Mouse (Mus musculus): ENCODE results near the gene Cdc6.

The Cdc6 gene

GRCm38 (mm10) chr11:98942923-98943641 lies 35.5 kb downstream of the Cdc6 start:
- in situ Hi-C loops (cut with MboI, MseI), result loop anchor here (10.0 kb wide), 1 partner anchor 918 kb away; the partner anchor contains the start of genes Cacnb1 and Rpl19

DNA sequence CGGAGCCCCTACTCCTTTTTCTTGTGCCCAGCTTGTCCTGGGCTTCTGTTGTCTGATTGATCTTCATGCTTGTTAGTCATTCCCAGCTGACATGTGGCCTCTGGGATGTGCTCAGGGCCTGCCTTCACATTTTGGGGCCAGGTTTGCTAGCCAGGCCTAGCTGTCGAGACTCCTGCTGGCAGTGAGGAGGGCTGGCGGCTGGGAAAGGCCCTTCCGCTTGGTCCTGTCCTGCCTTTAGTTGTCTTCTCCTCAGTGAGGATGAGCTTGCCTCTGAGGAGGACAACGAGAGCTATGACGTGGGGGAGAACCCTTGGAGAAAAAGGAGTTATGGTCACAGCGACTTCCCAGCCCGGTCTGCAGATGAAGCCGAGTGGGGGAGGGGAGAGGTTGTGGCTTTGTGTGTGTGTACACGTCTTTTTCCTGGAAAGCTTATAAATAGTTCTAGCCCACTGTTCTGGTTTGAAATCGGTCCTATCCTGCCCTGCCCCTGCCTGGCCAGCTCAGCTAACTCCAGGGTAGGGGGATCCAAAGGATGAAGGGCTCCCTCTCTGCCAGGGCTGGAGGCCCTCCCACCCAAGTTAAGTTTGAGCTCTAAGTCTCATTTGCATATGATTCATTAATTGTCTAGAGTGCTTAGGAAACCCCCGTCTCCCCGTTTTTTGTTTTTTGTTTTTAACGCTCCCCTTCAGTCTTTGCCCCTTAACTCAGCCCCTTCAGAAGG lies 36.3 kb downstream of the Cdc6 start:
- in situ Hi-C loops (cut with MboI, MseI), result loop anchor here (10.0 kb wide), 1 partner anchor 919 kb away; the partner anchor contains the start of genes Cacnb1 and Rpl19

- in situ Hi-C loops (cut with MboI, MseI), result loop anchor here (10.0 kb wide), 1 partner anchor 920 kb away; the partner anchor contains the start of genes Cacnb1 and Rpl19
These were observed 37.5 kb downstream of the Cdc6 start for GRCm38 (mm10) chr11:98944897-98945604.

- in situ Hi-C loops (cut with MboI, MseI), result loop anchor here (10.0 kb wide), 1 partner anchor 921 kb away; the partner anchor contains the start of genes Cacnb1 and Rpl19
These were observed 38.0 kb downstream of the Cdc6 start for GRCm38 (mm10) chr11:98945605-98945977.

GRCm38 (mm10) chr11:98947969-98948569 lies 40.5 kb downstream of the Cdc6 start:
- in situ Hi-C loops (cut with MboI, MseI), result loop anchor here (10.0 kb wide), 1 partner anchor 923 kb away; the partner anchor contains the start of genes Cacnb1 and Rpl19

DNA sequence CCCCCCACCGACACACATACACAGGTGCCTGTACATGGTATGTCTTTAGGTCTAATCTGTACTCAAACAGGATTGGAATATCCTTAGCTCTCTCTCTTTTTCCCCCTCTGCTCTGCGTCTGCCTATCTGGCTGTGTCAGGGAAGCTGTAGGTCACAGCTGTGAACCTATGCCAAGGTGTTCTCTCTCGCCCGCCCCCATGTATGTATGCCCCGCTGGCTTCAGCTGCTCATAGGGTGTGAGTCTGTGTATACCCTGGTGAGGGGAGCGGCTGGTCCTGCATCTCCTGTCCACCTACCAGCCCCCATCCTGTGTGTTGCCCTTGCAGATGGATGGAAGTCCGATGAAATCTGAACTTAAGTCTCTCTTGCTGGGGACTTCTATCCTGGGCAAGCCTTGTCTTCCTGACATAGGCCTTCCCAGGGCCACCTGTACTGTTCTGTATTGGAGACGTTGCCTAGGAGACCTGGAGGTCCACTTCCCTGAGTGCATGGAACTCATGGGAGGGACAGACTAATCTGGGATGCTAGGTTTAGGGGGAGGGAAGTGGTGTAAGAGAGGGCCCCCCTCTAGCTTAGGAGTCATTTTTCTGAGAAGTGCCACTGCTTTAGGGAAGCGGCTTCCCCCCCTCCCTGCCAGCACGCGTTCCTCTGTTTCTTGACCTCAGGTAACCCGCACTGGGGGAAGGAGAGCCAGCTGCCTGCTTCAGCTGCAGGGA lies 41.8 kb downstream of the Cdc6 start:
- in situ Hi-C loops (cut with MboI, MseI), result loop anchor here (10.0 kb wide), 1 partner anchor 925 kb away; the partner anchor contains the start of genes Cacnb1 and Rpl19

GRCm38 (mm10) chr11:98949958-98950460 lies 42.4 kb downstream of the Cdc6 start:
- in situ Hi-C loops (cut with MboI, MseI), result loop anchor here (10.0 kb wide), 2 partner anchors 925 to 1825 kb away; partner anchors contain the start of genes Cacnb1 and Rpl19

GRCm38 (mm10) chr11:98950484-98950883 lies 42.9 kb downstream of the Cdc6 start:
- in situ Hi-C loops (cut with MboI, MseI), result loop anchor here (10.0 kb wide), 1 partner anchor 1826 kb away; no protein-coding TSS in a partner anchor

- in situ Hi-C loops (cut with MboI, MseI), result loop anchor here (10.0 kb wide), 1 partner anchor 1826 kb away; no protein-coding TSS in a partner anchor
These were observed 43.7 kb downstream of the Cdc6 start for GRCm38 (mm10) chr11:98951026-98951906.

DNA sequence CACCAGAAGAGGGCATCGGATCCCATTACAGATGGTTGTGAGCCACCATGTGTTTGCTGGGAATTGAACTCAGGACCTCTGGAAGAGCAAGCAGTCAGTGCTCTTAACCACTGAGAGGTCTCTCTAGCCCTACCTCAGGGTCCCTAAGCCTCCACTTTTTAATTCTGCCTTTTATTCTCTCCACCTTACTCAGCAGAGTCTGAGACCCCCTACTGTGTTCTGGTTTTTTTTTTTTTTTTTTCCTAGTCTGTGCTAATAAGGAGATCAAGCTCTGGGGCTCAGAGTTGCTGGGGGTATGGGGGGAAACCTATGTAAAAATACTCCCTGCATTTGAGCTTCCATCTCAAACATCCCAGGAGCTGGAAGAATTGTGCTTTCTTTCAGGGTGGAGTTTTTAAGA lies 44.5 kb downstream of the Cdc6 start:
- in situ Hi-C loops (cut with MboI, MseI), result loop anchor here (10.0 kb wide), 1 partner anchor 1827 kb away; no protein-coding TSS in a partner anchor

DNA sequence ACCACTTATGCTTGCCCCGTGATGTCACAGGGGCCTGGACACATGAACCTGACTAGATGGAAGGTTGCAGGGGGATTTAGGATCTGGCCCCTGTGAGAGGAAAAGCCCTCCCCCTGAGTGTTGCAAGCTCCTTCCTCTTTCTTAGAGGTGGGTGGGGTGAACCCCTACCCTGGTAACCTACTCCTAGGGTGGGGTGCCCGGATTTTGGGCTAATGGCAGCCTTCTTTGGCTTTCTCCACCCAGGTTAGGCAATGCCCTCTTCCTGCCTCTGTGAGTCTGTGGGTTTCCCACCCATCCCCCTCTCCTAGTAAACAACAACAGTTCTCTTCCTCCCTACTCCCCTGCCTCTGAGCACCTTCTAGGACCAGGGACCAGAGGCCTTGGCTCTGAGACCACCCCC lies 45.1 kb downstream of the Cdc6 start:
- in situ Hi-C loops (cut with MboI, MseI), result loop anchor here (10.0 kb wide), 1 partner anchor 1828 kb away; no protein-coding TSS in a partner anchor

- in situ Hi-C loops (cut with MboI, MseI), result loop anchor here (10.0 kb wide), 1 partner anchor 1829 kb away; no protein-coding TSS in a partner anchor
These were observed 45.8 kb downstream of the Cdc6 start for GRCm38 (mm10) chr11:98953361-98953760.

DNA sequence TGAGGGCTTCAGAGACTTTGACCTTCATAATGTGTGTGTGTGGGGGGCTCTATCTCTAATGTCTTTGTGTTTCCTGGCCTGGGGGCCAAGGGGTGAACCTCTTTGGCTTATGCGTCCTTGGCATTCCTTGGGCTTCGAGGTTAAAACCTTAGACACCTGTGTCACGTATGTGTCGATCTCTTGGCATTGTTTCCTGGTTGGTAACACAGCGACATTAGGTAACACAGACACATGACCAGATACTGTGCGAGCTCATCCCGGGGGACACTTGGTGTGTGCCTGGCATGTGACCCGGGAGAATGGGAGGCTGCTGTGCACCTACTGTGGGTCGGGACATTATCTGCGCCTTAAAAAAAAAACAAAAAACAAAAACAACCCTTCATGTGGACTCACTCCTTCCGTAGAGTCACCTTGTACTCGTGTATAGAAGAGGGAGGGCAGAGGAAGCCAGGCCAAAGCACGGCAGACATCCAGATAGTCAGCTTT lies 46.3 kb downstream of the Cdc6 start:
- in situ Hi-C loops (cut with MboI, MseI), result loop anchor here (10.0 kb wide), 1 partner anchor 1829 kb away; no protein-coding TSS in a partner anchor

DNA sequence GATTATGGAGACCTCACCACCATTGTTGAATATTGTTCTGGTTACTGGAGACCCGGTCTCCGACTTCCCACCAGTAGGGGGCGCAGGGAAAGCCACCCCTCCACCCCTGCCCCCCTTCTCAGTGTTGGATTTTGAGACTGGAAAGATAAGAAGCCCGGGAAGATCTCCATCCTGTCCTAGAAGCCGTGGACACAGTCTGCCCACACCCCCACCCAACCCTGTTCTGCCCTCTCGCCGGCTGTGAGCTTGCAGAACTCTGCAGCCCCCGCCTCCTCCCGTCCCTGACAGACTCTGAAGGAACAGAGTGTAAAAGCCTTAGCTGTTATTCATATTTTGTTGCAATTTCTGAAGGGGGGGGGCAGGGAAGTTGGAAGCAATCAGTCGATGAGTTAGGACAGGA lies 46.8 kb downstream of the Cdc6 start:
- in situ Hi-C loops (cut with MboI, MseI), result loop anchor here (10.0 kb wide), 1 partner anchor 1830 kb away; no protein-coding TSS in a partner anchor

DNA sequence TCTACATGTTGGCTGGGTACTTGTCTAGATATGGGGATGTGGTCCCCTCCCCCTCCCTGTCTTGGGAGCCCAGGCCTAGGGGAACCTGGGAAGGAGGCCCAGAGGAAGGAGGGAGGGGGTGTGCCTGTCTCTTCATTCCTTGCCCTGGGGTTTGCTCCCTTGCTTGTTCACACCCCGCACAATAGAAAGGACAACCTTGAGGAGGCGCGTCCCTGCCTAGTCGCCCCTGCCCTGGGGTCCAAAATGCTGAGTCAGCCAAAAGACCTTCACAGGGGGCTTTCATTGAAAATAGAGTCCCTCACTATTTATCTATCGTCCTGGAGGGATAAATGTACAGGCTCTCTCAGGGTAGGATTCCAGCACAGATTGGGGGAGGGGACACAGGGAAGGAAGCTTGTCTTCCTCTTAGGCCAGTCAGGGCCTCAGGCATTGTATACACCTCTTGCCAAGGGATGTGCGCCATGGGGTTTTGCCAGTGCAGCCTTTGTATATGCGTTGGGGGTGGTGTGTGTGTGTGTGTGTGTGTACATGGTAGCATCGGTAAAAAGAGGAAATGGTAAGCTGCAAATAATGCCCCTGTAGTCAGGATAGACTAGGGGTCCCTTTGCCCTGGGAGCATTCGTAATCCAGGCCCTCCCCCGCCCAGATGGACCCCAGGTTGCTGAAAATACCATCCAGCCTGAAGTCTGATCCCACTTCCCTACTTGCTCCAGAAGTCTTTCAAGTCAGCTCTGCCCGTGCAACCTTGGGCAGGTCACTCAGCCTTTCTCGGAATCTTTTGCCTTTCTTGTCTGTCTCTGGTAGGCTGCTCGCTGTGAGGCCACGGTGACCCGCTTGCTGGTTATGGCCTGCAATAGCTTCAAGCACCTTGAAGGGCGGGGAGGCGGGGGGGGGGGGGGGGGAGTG lies 47.5 kb downstream of the Cdc6 start:
- in situ Hi-C loops (cut with MboI, MseI), result loop anchor here (10.0 kb wide), 1 partner anchor 1830 kb away; no protein-coding TSS in a partner anchor

GRCm38 (mm10) chr11:98955707-98956235 lies 48.2 kb downstream of the Cdc6 start:
- in situ Hi-C loops (cut with MboI, MseI), result loop anchor here (10.0 kb wide), 1 partner anchor 1831 kb away; no protein-coding TSS in a partner anchor

GRCm38 (mm10) chr11:98956340-98956739 lies 48.7 kb downstream of the Cdc6 start:
- in situ Hi-C loops (cut with MboI, MseI), result loop anchor here (10.0 kb wide), 1 partner anchor 1832 kb away; no protein-coding TSS in a partner anchor

Measured in T-helper 1 cell (primary cell).